Mouse (Mus musculus) embryo, embryonic 10 days (tissue): Measurements from ENCODE around the gene Plekhh1.
"Not testable (repeated sequence)": the region's sequence is repeated elsewhere in the genome, so short reads cannot be mapped to it uniquely, and the experiment has no call there.

Source experiments
- DNase-seq: peaks from one replicate; pipeline ENCODE4 v3.0.0-alpha.2; 2015; ENCODE audit warnings: low spot score

The Plekhh1 gene

GRCm38 (mm10) chr12:79028911-79029861 lies at the start of gene Plekhh1:
Gene Plekhh1, plus strand, starts transcription at chr12:79029163.
- DNase-seq: peak; percentile 77

- DNase-seq: no peak
These were observed 48.3 kb upstream of the Plekhh1 start for GRCm38 (mm10) chr12:78980683-78981091.

GRCm38 (mm10) chr12:78981131-78981530 lies 47.8 kb upstream of the Plekhh1 start:
- DNase-seq: no peak

- DNase-seq: no peak
These were observed 46.8 kb upstream of the Plekhh1 start for GRCm38 (mm10) chr12:78981938-78982825.

GRCm38 (mm10) chr12:78983296-78984034 lies 45.5 kb upstream of the Plekhh1 start:
- DNase-seq: no peak

- no peak for DNase-seq
These were observed 44.9 kb upstream of the Plekhh1 start for GRCm38 (mm10) chr12:78984035-78984432.

- DNase-seq: no peak
These were observed 41.3 kb upstream of the Plekhh1 start for GRCm38 (mm10) chr12:78987581-78988081.

GRCm38 (mm10) chr12:78996271-78996670 lies 32.7 kb upstream of the Plekhh1 start:
- no peak for DNase-seq

- no peak for DNase-seq
These were observed 32.3 kb upstream of the Plekhh1 start for GRCm38 (mm10) chr12:78996711-78997110.

- no peak for DNase-seq
These were observed 26.6 kb upstream of the Plekhh1 start for GRCm38 (mm10) chr12:79002406-79002805.

GRCm38 (mm10) chr12:79002978-79003377 lies 26.0 kb upstream of the Plekhh1 start:
- DNase-seq: no peak

- no peak for DNase-seq
These were observed 23.5 kb upstream of the Plekhh1 start for GRCm38 (mm10) chr12:79005456-79005855.

- no peak for DNase-seq
These were observed 22.9 kb upstream of the Plekhh1 start for GRCm38 (mm10) chr12:79006076-79006475.

- DNase-seq: peak; percentile 54
These were observed 22.4 kb upstream of the Plekhh1 start for GRCm38 (mm10) chr12:79006478-79007125.

- DNase-seq: peak; percentile 74
These were observed 21.7 kb upstream of the Plekhh1 start, which contains the start of gene Tmem229b for GRCm38 (mm10) chr12:79007126-79007753. Gene Tmem229b, minus strand, starts transcription at chr12:79007627.

GRCm38 (mm10) chr12:79010569-79010968 lies 18.4 kb upstream of the Plekhh1 start:
- no peak for DNase-seq

- peak; percentile 25 for DNase-seq
These were observed 12.9 kb upstream of the Plekhh1 start for GRCm38 (mm10) chr12:79016109-79016508.

- no peak for DNase-seq
These were observed 11.0 kb upstream of the Plekhh1 start for GRCm38 (mm10) chr12:79017994-79018399.

GRCm38 (mm10) chr12:79021902-79022301 lies 7.1 kb upstream of the Plekhh1 start:
- DNase-seq: no peak

GRCm38 (mm10) chr12:79022882-79023281 lies 6.1 kb upstream of the Plekhh1 start:
- DNase-seq: peak; percentile 84

- not testable (repeated sequence) for DNase-seq
These were observed 1.4 kb upstream of the Plekhh1 start for GRCm38 (mm10) chr12:79027526-79027925.
